Mouse (Mus musculus): Measurements from ENCODE around the gene Gm10053. TPM values are rescaled to one million over a fixed set of nuclear protein-coding genes. Genes with fewer than 3 reads are reported as not detected.

The Gm10053 gene
- polyA plus RNA-seq, 1 experiment from 2014 or later: 327 TPM

DNA sequence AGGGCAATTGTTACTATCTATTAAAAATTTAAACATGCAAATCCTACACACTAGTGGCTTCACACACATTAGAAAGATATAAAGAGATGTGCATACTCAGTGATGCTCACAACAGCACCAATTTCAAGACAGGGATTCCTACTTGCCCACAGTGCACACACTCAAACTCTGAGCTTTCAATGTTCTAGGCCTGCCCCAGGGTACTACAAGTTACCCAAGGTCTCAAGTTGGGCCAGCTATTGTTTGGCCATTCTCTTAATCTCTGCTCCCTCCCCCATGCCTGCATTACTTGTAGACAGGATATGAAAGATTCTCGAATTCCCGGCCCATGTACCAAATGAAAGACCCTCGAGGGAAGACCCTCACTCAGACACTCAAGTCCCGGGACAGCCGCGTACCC, 32.2 kb downstream of the Gm10053 start:
- WGBS: 80% methylated on average over 3 of the region's 6 CpGs
- H3K9me3 ChIP-seq (ENCODE audit: control insufficient read depth, low read length): no peaks in the 10 kb centered on the region
- no peak overlapping the region for H3K4me3 ChIP-seq (ENCODE audit: low read depth, low read length)
- DNase-seq (ENCODE audit: low spot score) (no peak), ATAC-seq (replicated peaks; ENCODE audit: low FRiP score) (no peak)
- no peak overlapping the region for H3K27ac ChIP-seq (ENCODE audit: low read depth, low read length)
- no peak overlapping the region for H3K9ac ChIP-seq (ENCODE audit: low read depth, low read length)
- no peak overlapping the region for H3K4me2 ChIP-seq
- peaks cover 21% of the 10 kb centered on the region for H3K27me3 ChIP-seq (replicated peaks; ENCODE audit: control insufficient read depth, insufficient read depth, low read length)
- H3K4me1 ChIP-seq (replicated peaks; ENCODE audit: control insufficient read depth, insufficient read depth, low read length): no peaks in the 10 kb centered on the region
- no peaks in the 10 kb centered on the region for H3K36me3 ChIP-seq (ENCODE audit: control insufficient read depth, insufficient read depth, low read length)

DNA sequence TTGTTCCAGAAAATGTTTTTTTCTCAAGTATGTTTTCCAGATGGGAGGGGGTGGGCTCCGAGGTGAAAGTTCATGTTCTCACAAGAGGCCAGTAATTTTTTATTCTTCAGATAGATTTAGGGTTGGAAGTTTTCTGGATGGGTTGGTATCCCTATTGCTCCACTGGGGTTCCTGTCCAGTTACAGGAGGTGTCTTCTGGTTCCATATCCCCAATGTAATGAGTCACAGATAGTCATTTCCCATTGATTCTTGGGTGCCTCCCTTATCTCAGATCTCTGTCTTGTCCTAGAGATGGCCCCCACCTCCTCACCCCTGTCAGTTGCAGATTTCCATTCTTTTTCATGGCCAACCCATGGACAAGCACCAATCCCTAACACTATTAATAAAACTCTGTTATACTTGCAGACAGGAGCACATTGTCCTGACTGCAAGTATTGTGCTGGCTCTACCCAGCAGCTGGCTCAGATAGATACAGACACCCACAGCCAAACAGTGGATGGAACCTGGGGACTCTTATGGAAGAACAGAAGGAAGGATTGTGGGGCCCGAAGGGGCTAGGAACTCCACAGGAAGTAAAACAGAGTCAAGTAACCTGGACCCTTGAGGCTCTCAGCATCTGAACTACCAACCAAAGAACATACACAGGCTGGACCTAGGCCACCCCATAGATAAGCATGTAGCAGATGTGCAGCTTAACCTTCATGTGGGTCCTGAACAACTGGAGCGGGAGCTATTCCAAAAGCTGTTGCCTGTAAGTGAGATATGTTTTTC, 33.1 kb downstream of the Gm10053 start:
- ATAC-seq (replicated peaks; ENCODE audit: low FRiP score) (no peak), DNase-seq (ENCODE audit: low spot score) (no peak)
- H3K9ac ChIP-seq (ENCODE audit: low read depth, low read length): no peak overlapping the region
- 82% methylated on average over 3 of the region's 3 CpGs for whole genome bisulfite sequencing
- H3K4me1 ChIP-seq (replicated peaks; ENCODE audit: control insufficient read depth, insufficient read depth, low read length): no peaks in the 10 kb centered on the region
- no peak overlapping the region for H3K4me2 ChIP-seq
- no peaks in the 10 kb centered on the region for H3K9me3 ChIP-seq (ENCODE audit: control insufficient read depth, low read length)
- H3K27ac ChIP-seq (ENCODE audit: low read depth, low read length): no peak overlapping the region
- H3K4me3 ChIP-seq (ENCODE audit: low read depth, low read length): no peak overlapping the region
- H3K27me3 ChIP-seq (replicated peaks; ENCODE audit: control insufficient read depth, insufficient read depth, low read length): peaks cover 13% of the 10 kb centered on the region
- H3K36me3 ChIP-seq (ENCODE audit: control insufficient read depth, insufficient read depth, low read length): no peaks in the 10 kb centered on the region

DNA sequence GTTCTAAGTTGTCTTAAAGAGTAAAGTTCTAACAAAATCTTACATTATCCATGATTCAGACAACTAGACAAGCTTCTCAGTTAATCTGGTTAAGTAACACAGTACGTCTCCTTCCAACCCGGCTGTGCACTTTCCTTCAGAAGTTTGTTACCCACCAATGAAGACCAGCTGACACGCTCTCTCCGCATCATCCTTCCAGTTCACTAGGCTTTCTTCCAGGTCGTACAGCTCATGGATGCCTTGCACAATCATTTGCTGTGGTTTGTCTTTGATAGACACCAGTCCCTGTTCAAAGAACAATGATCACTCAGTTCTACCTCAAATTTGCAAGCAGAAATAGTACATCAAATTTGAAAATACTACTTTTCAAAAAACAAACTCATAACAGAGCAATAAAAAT, 45.4 kb downstream of the Gm10053 start:
- no peaks in the 10 kb centered on the region for H3K27me3 ChIP-seq (replicated peaks; ENCODE audit: control insufficient read depth, insufficient read depth, low read length)
- ATAC-seq (replicated peaks; ENCODE audit: low FRiP score) (no peak), DNase-seq (ENCODE audit: low spot score) (no peak)
- no peak overlapping the region for H3K9ac ChIP-seq (ENCODE audit: low read depth, low read length)
- peaks cover 8% of the 10 kb centered on the region; the same call in 1 of the 2 replicates for H3K36me3 ChIP-seq (ENCODE audit: control insufficient read depth, insufficient read depth, low read length)
- 88% methylated on average over 5 of the region's 5 CpGs for WGBS
- no peaks in the 10 kb centered on the region for H3K4me1 ChIP-seq (replicated peaks; ENCODE audit: control insufficient read depth, insufficient read depth, low read length)
- no peak overlapping the region for H3K27ac ChIP-seq (ENCODE audit: low read depth, low read length)
- no peak overlapping the region for H3K4me3 ChIP-seq (ENCODE audit: low read depth, low read length)
- H3K9me3 ChIP-seq (ENCODE audit: control insufficient read depth, low read length): no peaks in the 10 kb centered on the region
- H3K4me2 ChIP-seq: no peak overlapping the region

Other genes with a start within 250 kb of the Gm10053 start
- gene Tmem252, start 201.7 kb upstream of the Gm10053 start, polyA plus RNA-seq (2014; fragmentation: Nextera tagmentation; extraction: Ambion mirVana): 1.0 and 1.3 TPM in 2 replicates
- 1.4 and 1.6 TPM in 2 replicates for gene Pgm5, start 13.8 kb upstream of the Gm10053 start, polyA plus RNA-seq (2014; fragmentation: Nextera tagmentation; extraction: Ambion mirVana)
- not detected in 2 replicates for gene Foxd4, start 25.5 kb downstream of the Gm10053 start, polyA plus RNA-seq (2014; fragmentation: Nextera tagmentation; extraction: Ambion mirVana)
- 23.0 and 23.3 TPM in 2 replicates for gene Cbwd1, start 85.9 kb downstream of the Gm10053 start, polyA plus RNA-seq (2014; fragmentation: Nextera tagmentation; extraction: Ambion mirVana)
- gene Dock8, start 123.8 kb downstream of the Gm10053 start, polyA plus RNA-seq (2014; fragmentation: Nextera tagmentation; extraction: Ambion mirVana): 17.2 and 17.6 TPM in 2 replicates